Mouse (Mus musculus) heart, embryonic 14.5 days (tissue): ENCODE measurements at regions not wholly inside any gene's neighbourhood (a gene's known extent, or its start where the extent isn't known, plus 50 kb on each side); places are given as distances from the start of the nearest gene placed in this dataset.

Experiments used
- ATAC-seq: fragments of 200-750 bp; cut with Nextera tagmentation; 2 replicates; pipeline ENCODE4 v1.8.0; 2017; ENCODE audit warnings: low read depth, moderate TSS enrichment; ENCODE audit not compliant: insufficient number of reproducible peaks, insufficient read depth, low FRiP score
- H3K27ac ChIP-seq, 2 experiments: fragments of 200-500 bp in 1 of 2; fragments of 300-500 bp in 1 of 2; sonication (generic) in 1 of 2; replicated peaks in 1 of 2; 2 replicates each; pipeline ENCODE4 v1.5.1; 2012 to 2014; ENCODE audit warnings: low read depth in 2 of 2, low read length in 2 of 2, control low read depth in 1 of 2, mild to moderate bottlenecking in 1 of 2, mixed read lengths in 1 of 2; ENCODE audit not compliant: control insufficient read depth in 1 of 2, insufficient read depth in 1 of 2
- H3K27me3 ChIP-seq: fragments of 300-500 bp; sonication (generic); 2 replicates; pipeline ENCODE4 v1.6.1; 2014; ENCODE audit warnings: mild to moderate bottlenecking, low read length, control low read depth; ENCODE audit not compliant: control insufficient read depth, insufficient read depth
- H3K36me3 ChIP-seq: fragments of 300-500 bp; sonication (generic); 2 replicates; pipeline ENCODE4 v1.6.1; 2014; ENCODE audit warnings: mild to moderate bottlenecking, control low read depth, low read length, mixed read lengths; ENCODE audit not compliant: control insufficient read depth, insufficient read depth
- H3K4me1 ChIP-seq, 2 experiments: fragments of 200-500 bp in 1 of 2; fragments of 300-500 bp in 1 of 2; sonication (generic) in 1 of 2; 2 replicates each; pipeline ENCODE4 v1.6.1; 2012 to 2014; ENCODE audit warnings: low read length in 2 of 2, control low read depth in 1 of 2, mixed read lengths in 1 of 2; ENCODE audit not compliant: control insufficient read depth in 2 of 2, insufficient read depth in 2 of 2
- H3K4me2 ChIP-seq: fragments of 300-500 bp; sonication (generic); 2 replicates; pipeline ENCODE4 v1.6.1; 2014; ENCODE audit warnings: mild to moderate bottlenecking, low read length
- H3K4me3 ChIP-seq, 2 experiments: fragments of 200-500 bp in 1 of 2; fragments of 300-500 bp in 1 of 2; sonication (generic) in 1 of 2; 2 replicates each; pipeline ENCODE4 v1.5.1; 2012 to 2014; ENCODE audit warnings: low read length in 2 of 2, mild to moderate bottlenecking in 2 of 2, control low read depth in 1 of 2, low read depth in 1 of 2, moderate library complexity in 1 of 2; ENCODE audit not compliant: control insufficient read depth in 1 of 2, insufficient read depth in 1 of 2
- H3K9ac ChIP-seq: fragments of 300-500 bp; sonication (generic); 2 replicates; pipeline ENCODE4 v1.6.1; 2014; ENCODE audit warnings: mild to moderate bottlenecking, low read length
- H3K9me3 ChIP-seq: fragments of 300-500 bp; sonication (generic); 2 replicates; pipeline ENCODE4 v1.6.1; 2016; ENCODE audit warnings: low read length, control low read depth; ENCODE audit not compliant: control insufficient read depth
- WGBS: fragments of 180-500 bp; shearing (Covaris S2); extraction: QIAGEN DNeasy Blood & Tissue Kit; methylation state at CpG from one replicate; pipeline ENCODE4 v1.1.7; 2014; 5-methylcytosine and 5-hydroxymethylcytosine counted together

GRCm38 (mm10) chr11:114402556-114403320 lies 265.6 kb upstream of the Rpl38 start:
- ATAC-seq = no peak
- no peak overlapping the region for H3K4me3 ChIP-seq
- H3K27me3 ChIP-seq = no peaks in the 10 kb centered on the region
- no peak overlapping the region for H3K9ac ChIP-seq
- no peaks in the 10 kb centered on the region for H3K9me3 ChIP-seq
- 47% methylated on average over 15 of the region's 15 CpGs for WGBS
- H3K4me2 ChIP-seq = no peak overlapping the region
- H3K4me1 ChIP-seq = peaks cover 6% of the 10 kb centered on the region in 2 experiments; a peak in 2 of 4 replicates
- no peak overlapping the region for H3K27ac ChIP-seq
- H3K36me3 ChIP-seq = no peaks in the 10 kb centered on the region

DNA sequence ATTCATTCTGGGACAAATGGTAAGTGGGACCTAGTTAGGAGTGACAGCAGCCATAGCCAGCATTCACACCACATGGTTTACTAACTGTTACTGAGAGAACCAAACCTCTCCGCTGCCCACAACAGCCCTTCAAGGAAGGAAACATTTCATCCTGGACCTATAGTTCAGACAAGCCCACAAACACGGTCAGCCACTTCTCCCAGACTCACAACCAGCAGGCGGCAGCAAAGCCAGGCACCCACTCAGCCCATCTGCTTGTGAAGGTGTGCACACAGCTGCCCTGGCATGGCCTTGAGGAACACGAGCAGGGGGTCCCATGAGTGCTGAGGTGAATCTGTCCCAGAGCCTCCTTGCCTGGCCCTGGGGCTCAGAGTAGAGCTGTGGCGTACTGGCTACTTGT lies 267.6 kb upstream of the Rpl38 start:
- 57% methylated on average over 5 of the region's 5 CpGs for WGBS
- Histone ChIP-seq H3K9me3 (no peaks in the 10 kb centered on the region), H3K27ac (no peak overlapping the region), H3K9ac (no peak overlapping the region), H3K36me3 (no peaks in the 10 kb centered on the region), H3K27me3 (no peaks in the 10 kb centered on the region), H3K4me3 (no peak overlapping the region), H3K4me2 (no peak overlapping the region), H3K4me1 (peaks cover 6% of the 10 kb centered on the region in 2 experiments; a peak in 2 of 4 replicates)
- ATAC-seq = no peak

DNA sequence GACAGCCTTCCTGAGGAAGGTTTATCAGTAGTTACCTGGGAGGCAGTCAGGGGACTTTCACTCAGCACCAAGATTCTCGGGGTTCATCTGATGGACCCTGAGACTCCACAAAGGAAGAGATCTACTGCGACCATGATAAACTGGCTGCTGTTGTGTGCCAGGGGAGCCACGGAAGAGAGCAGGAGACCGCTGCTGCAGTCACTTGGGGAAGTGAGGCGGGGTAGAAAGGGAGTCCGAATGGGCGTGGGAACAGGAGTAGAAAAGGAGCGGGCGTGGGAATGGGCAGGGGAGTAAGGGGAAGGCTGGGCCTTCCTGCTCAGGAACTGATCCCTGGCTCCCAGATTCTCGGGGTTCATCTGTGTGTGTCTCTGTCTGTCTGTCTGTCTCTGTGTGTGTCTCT lies 276.2 kb upstream of the Rpl38 start:
- Histone ChIP-seq H3K4me2 (no peak overlapping the region), H3K36me3 (no peaks in the 10 kb centered on the region), H3K9ac (no peak overlapping the region), H3K4me1 (no peaks in the 10 kb centered on the region), H3K4me3 (no peak overlapping the region), H3K9me3 (no peaks in the 10 kb centered on the region), H3K27ac (no peak overlapping the region), H3K27me3 (no peaks in the 10 kb centered on the region)
- no peak for ATAC-seq
- 64% methylated on average over 10 of the region's 10 CpGs for WGBS

DNA sequence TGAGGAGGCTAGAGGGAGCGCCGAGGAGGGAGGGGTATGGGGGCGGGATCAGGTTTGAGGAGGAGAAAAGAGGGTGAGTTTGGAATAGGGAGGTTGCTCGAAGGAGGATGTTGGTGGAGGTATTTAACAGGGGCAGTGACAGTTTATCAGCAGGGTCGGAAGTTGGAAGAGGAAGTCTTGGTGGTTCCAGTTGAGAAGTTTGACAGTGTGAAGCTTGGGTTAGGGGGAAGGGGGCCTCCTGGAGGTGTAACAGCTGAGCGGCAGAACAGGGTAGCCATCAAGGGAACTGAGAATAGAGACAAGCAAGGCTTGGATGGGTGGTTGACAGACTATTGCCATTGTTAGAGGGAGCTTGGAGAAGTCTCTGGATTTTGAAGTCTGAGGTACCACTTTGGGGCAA lies 276.8 kb upstream of the Rpl38 start:
- Histone ChIP-seq H3K27ac (no peak overlapping the region), H3K36me3 (no peaks in the 10 kb centered on the region), H3K4me1 (no peaks in the 10 kb centered on the region), H3K4me2 (no peak overlapping the region), H3K27me3 (no peaks in the 10 kb centered on the region), H3K4me3 (no peak overlapping the region), H3K9ac (no peak overlapping the region), H3K9me3 (no peaks in the 10 kb centered on the region)
- ATAC-seq = no peak
- WGBS = 29% methylated on average over 6 of the region's 6 CpGs

DNA sequence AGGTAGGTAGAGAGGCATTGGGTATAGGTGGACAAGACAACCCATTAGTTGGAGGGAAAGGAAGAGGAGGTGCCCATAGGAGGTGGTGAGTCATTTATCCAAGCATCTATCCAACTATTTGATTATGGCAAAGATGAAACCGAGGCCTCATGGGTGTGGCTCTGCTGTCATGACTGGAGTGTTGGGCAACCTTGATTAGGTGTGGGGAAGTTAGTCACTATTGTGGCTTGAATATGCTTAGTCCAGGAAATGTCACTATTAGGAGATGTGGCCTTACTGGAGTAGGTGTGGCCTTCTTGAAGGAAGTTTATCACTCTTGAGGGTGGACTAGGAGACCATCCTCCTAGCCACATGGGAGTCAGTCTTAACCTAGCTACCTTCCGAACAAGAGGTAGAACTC lies 281.2 kb upstream of the Rpl38 start:
- H3K27me3 ChIP-seq = no peaks in the 10 kb centered on the region
- H3K36me3 ChIP-seq = no peaks in the 10 kb centered on the region
- H3K9me3 ChIP-seq = no peaks in the 10 kb centered on the region
- no peak overlapping the region for H3K4me2 ChIP-seq
- no peak overlapping the region for H3K9ac ChIP-seq
- WGBS = 81% methylated on average over 2 of the region's 2 CpGs
- H3K4me3 ChIP-seq = no peak overlapping the region
- ATAC-seq = no peak
- H3K27ac ChIP-seq = no peak overlapping the region
- no peaks in the 10 kb centered on the region for H3K4me1 ChIP-seq

- ATAC-seq = no peak
- WGBS = 68% methylated on average over 8 of the region's 8 CpGs
- no peak overlapping the region for H3K4me3 ChIP-seq
- 0 out of 2 replicates have a peak, but pooled peaks cover 4% of the 10 kb centered on the region for H3K27me3 ChIP-seq
- H3K27ac ChIP-seq = no peak overlapping the region
- no peaks in the 10 kb centered on the region for H3K9me3 ChIP-seq
- H3K4me1 ChIP-seq = no peaks in the 10 kb centered on the region
- no peaks in the 10 kb centered on the region for H3K36me3 ChIP-seq
- no peak overlapping the region for H3K4me2 ChIP-seq
- H3K9ac ChIP-seq = no peak overlapping the region
Observed at GRCm38 (mm10) chr11:114379411-114379824, 288.9 kb upstream of the Rpl38 start.

GRCm38 (mm10) chr11:114375921-114376320 lies 292.4 kb upstream of the Rpl38 start:
- no peak for ATAC-seq
- no peak overlapping the region for H3K4me3 ChIP-seq
- H3K27ac ChIP-seq = no peak overlapping the region
- no peaks in the 10 kb centered on the region for H3K36me3 ChIP-seq
- 70% methylated on average over 14 of the region's 14 CpGs for WGBS
- H3K4me2 ChIP-seq = no peak overlapping the region
- no peak overlapping the region for H3K9ac ChIP-seq
- H3K4me1 ChIP-seq = 0 out of 4 replicates have a peak, but pooled peaks cover 0 to under 1% of the 10 kb centered on the region in 2 experiments
- H3K9me3 ChIP-seq = no peaks in the 10 kb centered on the region
- H3K27me3 ChIP-seq = 0 out of 2 replicates have a peak, but pooled peaks cover 4% of the 10 kb centered on the region

- Histone ChIP-seq H3K27me3 (no peaks in the 10 kb centered on the region), H3K9me3 (no peaks in the 10 kb centered on the region), H3K27ac (no peak overlapping the region), H3K4me2 (peak overlapping the region; percentile 42), H3K4me1 (peaks cover 2% of the 10 kb centered on the region in 2 experiments; a peak in 2 of 4 replicates), H3K9ac (peak overlapping the region; percentile 48), H3K36me3 (no peaks in the 10 kb centered on the region), H3K4me3 (no peak overlapping the region)
- 29% methylated on average over 10 of the region's 10 CpGs for WGBS
- no peak for ATAC-seq
Observed at GRCm38 (mm10) chr11:114370708-114371107, 297.6 kb upstream of the Rpl38 start.
